Mouse (Mus musculus) midbrain, embryonic 11.5 days (tissue): ENCODE data around the gene Ankrd23. TPM values are rescaled to one million over a fixed set of nuclear protein-coding genes. Genes with fewer than 3 reads are reported as not detected.
A peak's percentile ranks its signal among the peaks of the same experiment; 100 is the strongest.

Experiments
- ATAC-seq: fragments of 200-750 bp; cut with Nextera tagmentation; 2 replicates; pipeline ENCODE4 v1.8.0; 2017; ENCODE audit warnings: moderate TSS enrichment, moderate library complexity; ENCODE audit not compliant: low FRiP score
- DNase-seq: peaks from one replicate; pipeline ENCODE4 v3.0.0; 2015; ENCODE audit warnings: low spot score; ENCODE audit errors: missing footprints
- H3K27ac ChIP-seq: fragments of 300-500 bp; sonication (generic); 2 replicates; pipeline ENCODE4 v1.5.1; 2014; ENCODE audit warnings: low read depth, low read length
- H3K27me3 ChIP-seq: fragments of 300-500 bp; sonication (generic); 2 replicates; pipeline ENCODE4 v1.6.1; 2014; ENCODE audit warnings: mild to moderate bottlenecking, low read length, moderate library complexity, mixed read lengths; ENCODE audit not compliant: control insufficient read depth, insufficient read depth
- H3K36me3 ChIP-seq: fragments of 300-500 bp; sonication (generic); 2 replicates; pipeline ENCODE4 v1.6.1; 2014; ENCODE audit warnings: mild to moderate bottlenecking, low read length, moderate library complexity, mixed read lengths; ENCODE audit not compliant: control insufficient read depth, insufficient read depth
- H3K4me1 ChIP-seq: fragments of 300-500 bp; sonication (generic); 2 replicates; pipeline ENCODE4 v1.6.1; 2014; ENCODE audit warnings: low read length; ENCODE audit not compliant: control insufficient read depth, insufficient read depth
- H3K4me2 ChIP-seq: fragments of 300-500 bp; sonication (generic); 2 replicates; pipeline ENCODE4 v1.6.1; 2014; ENCODE audit warnings: mild to moderate bottlenecking, moderate library complexity
- H3K4me3 ChIP-seq: fragments of 300-500 bp; sonication (generic); 2 replicates; pipeline ENCODE4 v1.5.1; 2014; ENCODE audit warnings: low read depth, low read length
- H3K9ac ChIP-seq: fragments of 300-500 bp; sonication (generic); 2 replicates; pipeline ENCODE4 v1.6.1; 2014; ENCODE audit warnings: low read length
- H3K9me3 ChIP-seq: fragments of 300-500 bp; sonication (generic); 2 replicates; pipeline ENCODE4 v1.6.1; 2016; ENCODE audit warnings: low read length; ENCODE audit not compliant: control insufficient read depth
- WGBS: fragments of 180-500 bp; shearing (Covaris S2); extraction: QIAGEN DNeasy Blood & Tissue Kit; methylation state at CpG from one replicate; pipeline ENCODE4 v1.1.7; 2014; 5-methylcytosine and 5-hydroxymethylcytosine counted together
- polyA plus RNA-seq: library from polyadenylated mRNA; unstranded; fragments of >200 nt; fragmentation: Nextera tagmentation; extraction: Ambion mirVana; gene quantifications from 2 replicates; pipeline ENCODE4 v1.2.1, GENCODE M21; 2014

Gene Ankrd23
- polyA plus RNA-seq, 1 experiment from 2014 or later = 6.0 TPM

DNA sequence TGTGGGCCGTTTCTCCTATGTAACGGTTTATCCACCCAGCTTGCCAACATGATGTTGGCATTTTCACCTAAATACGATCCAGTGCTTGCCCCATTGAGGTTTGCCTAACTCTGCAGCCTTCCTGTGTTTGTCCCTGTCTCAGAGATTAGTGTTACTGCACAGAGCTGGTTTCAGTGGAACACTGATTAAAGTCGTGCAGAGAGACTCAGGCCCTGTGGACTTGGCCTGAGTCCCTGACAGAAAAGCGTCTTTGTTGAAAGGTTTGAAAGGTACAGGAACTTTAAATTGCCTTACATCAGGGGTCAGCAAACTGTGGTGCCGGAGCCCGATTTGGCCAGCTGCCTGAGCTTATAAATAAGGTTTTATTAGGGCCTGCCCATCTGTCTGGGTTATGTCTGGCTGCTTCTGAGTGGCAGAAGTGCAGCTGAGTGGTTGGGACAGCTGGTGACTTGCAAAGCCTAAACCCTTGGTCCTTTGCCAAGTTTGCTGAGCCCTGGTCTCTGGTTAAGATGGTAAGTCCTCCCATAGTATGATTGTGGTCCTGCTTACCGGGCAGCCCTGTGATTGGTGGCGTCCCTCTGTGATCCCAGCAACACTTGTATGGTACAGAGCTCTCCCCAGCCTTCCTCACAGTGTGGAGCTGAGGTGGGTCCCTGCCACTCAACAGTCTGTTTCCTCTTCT lies 13.2 kb downstream of the Ankrd23 start:
- H3K4me2 ChIP-seq = no peak overlapping the region
- WGBS = 94% methylated on average over 9 of the region's 9 CpGs
- no peak overlapping the region for H3K27ac ChIP-seq
- DNase-seq = no peak
- ATAC-seq = no peak
- H3K27me3 ChIP-seq = no peaks in the 10 kb centered on the region
- no peaks in the 10 kb centered on the region for H3K9me3 ChIP-seq
- no peaks in the 10 kb centered on the region; the same call in 1 of the 2 replicates for H3K4me1 ChIP-seq
- no peak overlapping the region for H3K9ac ChIP-seq
- H3K36me3 ChIP-seq = peaks cover 22% of the 10 kb centered on the region
- no peak overlapping the region for H3K4me3 ChIP-seq

DNA sequence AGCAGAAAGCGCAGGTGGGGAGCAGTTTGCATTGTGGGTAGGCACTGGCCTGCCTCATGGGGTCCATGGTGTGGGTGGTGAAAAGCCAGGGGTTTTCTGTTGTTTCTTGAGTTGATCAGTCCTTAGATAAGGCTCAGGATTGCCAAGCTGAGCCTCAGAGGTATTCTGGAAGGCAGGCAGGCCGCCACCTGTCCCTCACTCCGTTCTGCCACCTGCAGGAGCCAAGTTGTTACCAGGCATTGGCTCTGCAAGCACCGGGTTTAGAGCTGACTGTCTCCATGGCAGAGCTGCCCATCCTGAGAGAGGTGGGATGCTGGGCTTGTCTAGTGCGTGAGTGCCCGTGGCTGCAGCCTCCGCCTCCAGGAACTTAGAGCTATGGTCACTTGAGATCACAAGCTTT lies 14.5 kb downstream of the Ankrd23 start:
- no peak overlapping the region for H3K9ac ChIP-seq
- H3K27ac ChIP-seq = no peak overlapping the region
- ATAC-seq = no peak
- DNase-seq = no peak
- no peaks in the 10 kb centered on the region for H3K9me3 ChIP-seq
- H3K4me3 ChIP-seq = no peak overlapping the region
- peaks cover 22% of the 10 kb centered on the region for H3K36me3 ChIP-seq
- no peak overlapping the region for H3K4me2 ChIP-seq
- H3K4me1 ChIP-seq = no peaks in the 10 kb centered on the region
- no peaks in the 10 kb centered on the region for H3K27me3 ChIP-seq
- WGBS = 95% methylated on average over 7 of the region's 7 CpGs

DNA sequence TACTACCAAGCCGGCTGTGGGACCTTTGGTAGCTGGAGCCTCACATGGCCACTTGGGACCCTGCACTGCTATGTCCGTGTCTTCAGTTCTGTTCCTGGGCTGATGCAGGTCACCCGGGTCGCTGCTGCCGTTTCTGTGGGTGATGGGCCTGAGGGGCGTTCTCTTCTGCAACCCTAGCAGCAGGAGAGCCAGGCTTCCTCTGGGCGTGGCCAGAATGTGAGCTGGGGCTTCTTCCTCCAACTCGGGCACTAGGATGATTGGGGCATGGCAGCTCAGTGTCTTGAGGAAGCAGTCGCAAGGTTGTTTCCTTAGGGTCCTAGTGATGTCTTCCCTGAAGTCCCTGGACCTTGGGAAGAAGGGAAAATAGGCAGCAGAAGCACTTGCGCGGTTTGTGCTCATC lies 17.1 kb downstream of the Ankrd23 start:
- peak; percentile 19 for DNase-seq

DNA sequence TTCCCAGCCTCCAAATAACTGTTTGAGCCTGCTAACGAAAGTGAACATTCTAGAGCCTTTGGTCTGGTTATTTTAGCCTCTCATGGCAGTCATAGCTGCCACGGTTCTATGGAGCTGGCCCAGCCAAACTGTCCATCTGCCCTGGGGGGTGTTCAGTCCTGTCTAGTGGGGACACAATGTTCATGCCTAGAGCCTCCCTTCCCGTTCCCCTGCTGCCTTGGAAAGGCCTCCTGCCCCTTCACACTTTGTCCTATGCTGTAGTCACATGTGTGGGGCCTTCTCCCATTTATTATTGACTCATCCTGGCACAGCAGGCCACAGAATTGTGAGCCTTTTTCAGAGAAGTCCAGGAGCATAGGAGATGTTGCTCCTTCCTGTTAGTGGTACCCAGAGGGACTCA lies 18.4 kb downstream of the Ankrd23 start:
- Histone ChIP-seq H3K4me2 (no peak overlapping the region), H3K4me1 (peaks cover 15% of the 10 kb centered on the region; the same call in 1 of the 2 replicates), H3K36me3 (peaks cover 11% of the 10 kb centered on the region; the same call in 1 of the 2 replicates), H3K4me3 (no peak overlapping the region), H3K9ac (no peak overlapping the region), H3K27ac (no peak overlapping the region), H3K27me3 (no peaks in the 10 kb centered on the region), H3K9me3 (no peaks in the 10 kb centered on the region)
- WGBS = 85% methylated on average over 3 of the region's 3 CpGs
- DNase-seq (peak; percentile 35), ATAC-seq (no peak)

More for the DNA sequence above, 17.1 kb downstream of the Ankrd23 start:
- no peaks in the 10 kb centered on the region for H3K27me3 ChIP-seq
- peaks cover 5% of the 10 kb centered on the region; the same call in 1 of the 2 replicates for H3K4me1 ChIP-seq
- no peak overlapping the region for H3K4me3 ChIP-seq
- no peak overlapping the region for H3K9ac ChIP-seq
- no peak overlapping the region for H3K27ac ChIP-seq
- H3K9me3 ChIP-seq = no peaks in the 10 kb centered on the region
- 88% methylated on average over 11 of the region's 11 CpGs for WGBS
- no peak overlapping the region for H3K4me2 ChIP-seq
- H3K36me3 ChIP-seq = peaks cover 12% of the 10 kb centered on the region
- ATAC-seq = no peak

DNA sequence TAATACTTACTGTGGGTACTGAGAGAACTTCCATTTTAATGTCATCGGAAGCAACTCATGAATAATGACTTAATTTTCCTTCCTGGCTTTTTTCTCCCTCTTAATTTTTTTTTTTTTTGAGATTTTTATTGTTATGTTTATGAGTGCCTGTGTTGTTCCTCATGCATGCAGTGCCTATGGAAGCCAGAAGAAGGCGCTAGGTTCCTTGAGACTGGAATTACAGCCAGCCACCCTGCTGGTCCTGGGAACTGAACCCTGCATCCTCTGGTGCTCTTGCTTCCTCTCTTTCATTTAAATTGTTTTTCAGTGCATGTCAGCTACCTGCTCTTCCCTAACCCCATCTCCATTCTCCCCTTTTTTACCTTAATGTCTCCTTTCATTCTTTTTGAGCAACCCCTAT lies 23.0 kb downstream of the Ankrd23 start:
- H3K27ac ChIP-seq = no peak overlapping the region
- ATAC-seq (no peak), DNase-seq (no peak)
- peak overlapping the region; percentile 80 for H3K4me3 ChIP-seq
- WGBS = 48% methylated on average over 2 of the region's 2 CpGs
- no peaks in the 10 kb centered on the region for H3K9me3 ChIP-seq
- 0 out of 2 replicates have a peak, but pooled peaks cover 2% of the 10 kb centered on the region for H3K36me3 ChIP-seq
- H3K4me1 ChIP-seq = peaks cover 18% of the 10 kb centered on the region; the same call in 1 of the 2 replicates
- peak overlapping the region; percentile 82 for H3K9ac ChIP-seq
- no peaks in the 10 kb centered on the region for H3K27me3 ChIP-seq
- H3K4me2 ChIP-seq = peak overlapping the region; percentile 61

DNA sequence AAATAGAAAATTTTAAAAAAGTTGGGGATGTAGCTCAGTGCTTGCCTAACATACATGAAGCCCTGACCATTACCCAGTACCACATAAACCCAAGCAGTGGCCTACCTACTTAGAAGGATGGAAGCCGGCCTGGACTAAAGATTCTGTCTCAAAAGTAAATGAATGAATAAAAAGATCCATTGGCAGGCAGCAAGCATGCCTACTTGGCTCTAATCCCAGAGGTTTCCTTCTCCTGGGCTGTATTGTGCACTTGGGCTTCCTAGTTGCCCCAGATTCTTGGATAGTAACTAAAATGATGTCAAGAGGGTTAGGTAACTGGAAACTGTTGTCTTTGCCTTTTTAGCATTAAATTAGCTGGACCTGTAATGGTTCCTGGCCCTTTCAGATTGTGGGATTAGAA lies 23.4 kb downstream of the Ankrd23 start:
- 0 out of 2 replicates have a peak, but pooled peaks cover 2% of the 10 kb centered on the region for H3K36me3 ChIP-seq
- H3K9me3 ChIP-seq = no peaks in the 10 kb centered on the region
- peak overlapping the region; percentile 61 for H3K4me2 ChIP-seq
- DNase-seq = no peak
- H3K27me3 ChIP-seq = no peaks in the 10 kb centered on the region
- no peak overlapping the region for H3K27ac ChIP-seq
- H3K4me1 ChIP-seq = peaks cover 18% of the 10 kb centered on the region; the same call in 1 of the 2 replicates
- ATAC-seq = no peak
- 12% methylated on average over 1 of the region's 1 CpGs for WGBS
- H3K9ac ChIP-seq = peak overlapping the region; percentile 82
- H3K4me3 ChIP-seq = peak overlapping the region; percentile 80

DNA sequence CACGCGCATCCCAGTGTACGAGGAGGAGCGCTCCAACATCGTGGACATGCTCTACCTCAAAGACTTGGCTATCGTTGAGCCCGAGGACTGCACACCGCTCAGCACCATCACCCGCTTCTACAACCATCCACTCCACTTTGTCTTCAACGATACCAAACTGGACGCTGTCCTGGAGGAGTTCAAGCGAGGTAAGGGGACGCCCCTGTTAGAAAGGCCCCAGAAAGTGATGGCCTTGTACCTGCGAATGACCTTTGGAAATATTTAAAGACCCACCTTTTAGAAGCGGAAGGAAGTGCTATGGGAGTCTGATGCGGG lies 23.8 kb downstream of the Ankrd23 start:
- DNase-seq = peak; percentile 92
- H3K27me3 ChIP-seq = no peaks in the 10 kb centered on the region
- H3K4me3 ChIP-seq = peak overlapping the region; percentile 80
- peak overlapping the region; percentile 82 for H3K9ac ChIP-seq
- H3K9me3 ChIP-seq = no peaks in the 10 kb centered on the region
- H3K4me1 ChIP-seq = peaks cover 18% of the 10 kb centered on the region; the same call in 1 of the 2 replicates
- H3K36me3 ChIP-seq = 0 out of 2 replicates have a peak, but pooled peaks cover 2% of the 10 kb centered on the region
- ATAC-seq = no peak
- H3K4me2 ChIP-seq = peak overlapping the region; percentile 61
- 2% methylated on average over 16 of the region's 16 CpGs for WGBS
- no peak overlapping the region for H3K27ac ChIP-seq

DNA sequence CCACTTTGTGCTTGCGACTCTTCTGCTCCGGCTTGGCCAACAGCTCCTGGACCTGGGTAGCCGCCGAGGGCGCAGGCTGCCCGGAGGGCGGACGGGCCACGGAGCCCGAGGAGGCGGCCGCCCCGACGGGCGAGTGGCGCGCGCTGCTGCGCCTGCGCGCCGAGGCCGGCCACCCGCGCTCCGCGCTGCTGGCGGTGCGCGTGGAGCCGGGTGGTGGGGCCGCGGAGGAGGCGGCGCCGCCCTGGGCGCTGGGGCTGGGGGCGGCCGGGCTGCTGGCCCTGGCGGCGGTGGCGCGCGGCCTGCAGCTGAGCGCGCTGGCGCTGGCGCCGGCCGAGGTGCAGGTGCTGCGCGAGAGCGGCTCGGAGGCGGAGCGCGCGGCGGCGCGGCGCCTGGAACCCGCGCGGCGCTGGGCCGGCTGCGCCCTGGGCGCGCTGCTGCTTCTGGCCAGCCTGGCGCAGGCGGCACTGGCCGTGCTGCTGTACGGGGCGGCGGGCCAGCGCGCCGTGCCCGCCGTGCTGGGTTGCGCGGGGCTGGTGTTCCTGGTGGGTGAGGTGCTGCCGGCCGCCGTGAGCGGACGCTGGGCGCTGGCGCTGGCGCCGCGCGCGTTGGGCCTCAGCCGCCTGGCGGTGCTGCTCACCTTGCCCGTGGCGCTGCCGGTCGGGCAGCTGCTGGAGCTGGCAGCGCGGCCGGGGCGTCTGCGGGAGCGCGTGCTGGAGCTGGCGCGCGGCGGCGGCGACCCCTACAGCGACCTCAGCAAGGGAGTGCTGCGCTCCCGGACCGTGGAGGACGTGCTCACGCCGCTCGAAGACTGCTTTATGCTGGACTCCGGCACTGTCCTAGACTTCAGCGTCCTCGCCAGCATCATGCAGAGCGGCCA lies 24.4 kb downstream of the Ankrd23 start:
- H3K4me1 ChIP-seq = peaks cover 18% of the 10 kb centered on the region; the same call in 1 of the 2 replicates
- ATAC-seq (peak; percentile 72), DNase-seq (peak; percentile 91)
- no peaks in the 10 kb centered on the region for H3K9me3 ChIP-seq
- H3K9ac ChIP-seq = peak overlapping the region; percentile 82
- H3K27me3 ChIP-seq = no peaks in the 10 kb centered on the region
- peak overlapping the region; percentile 96 for H3K27ac ChIP-seq
- peak overlapping the region; percentile 61 for H3K4me2 ChIP-seq
- peak overlapping the region; percentile 80 for H3K4me3 ChIP-seq
- 0 out of 2 replicates have a peak, but pooled peaks cover 2% of the 10 kb centered on the region for H3K36me3 ChIP-seq
- under 1% methylated on average over 95 of the region's 126 CpGs for WGBS
